Mouse (Mus musculus): ENCODE measurements around the gene Oxsr1.
"Not testable (repeated sequence)": the region's sequence is repeated elsewhere in the genome, so short reads cannot be mapped to it uniquely, and the experiment has no call there.

Gene Oxsr1

GRCm38 (mm10) chr9:119271496-119271895 is 50.7 kb downstream of the Oxsr1 start:
- peak; percentile 33 for DNase-seq (ENCODE audit: low read depth, low spot score)

DNA sequence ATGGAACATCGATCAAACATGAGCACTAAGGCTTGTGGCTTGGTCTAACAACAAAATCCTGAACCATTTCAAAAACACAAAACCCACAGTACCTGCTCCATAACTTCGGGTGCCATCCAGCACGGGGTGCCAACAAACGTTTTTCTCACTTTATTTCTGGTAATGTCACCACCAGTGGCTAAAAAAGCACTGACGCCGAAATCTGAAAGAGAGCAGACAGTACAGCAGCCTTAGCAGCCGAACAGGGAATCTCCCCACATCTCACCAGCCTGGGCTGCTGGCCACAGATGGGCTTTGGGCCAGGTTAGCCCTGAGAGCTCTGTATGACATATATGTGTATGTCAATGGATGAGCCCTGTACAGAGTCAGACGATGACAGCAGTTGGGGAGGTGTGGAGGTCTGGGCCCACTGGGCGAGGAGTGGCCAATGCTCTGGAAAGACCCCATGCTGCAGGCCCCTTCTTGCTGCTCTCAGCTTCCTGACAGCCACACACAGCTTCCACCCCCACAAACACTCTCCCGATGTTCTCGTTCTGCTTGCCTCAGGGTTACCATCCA is 53.6 kb downstream of the Oxsr1 start:
- no peak for DNase-seq (ENCODE audit: low read depth, low spot score)

- no peak for DNase-seq (ENCODE audit: low read depth, low spot score)
Measured at GRCm38 (mm10) chr9:119268120-119268519, 54.1 kb downstream of the Oxsr1 start.

DNA sequence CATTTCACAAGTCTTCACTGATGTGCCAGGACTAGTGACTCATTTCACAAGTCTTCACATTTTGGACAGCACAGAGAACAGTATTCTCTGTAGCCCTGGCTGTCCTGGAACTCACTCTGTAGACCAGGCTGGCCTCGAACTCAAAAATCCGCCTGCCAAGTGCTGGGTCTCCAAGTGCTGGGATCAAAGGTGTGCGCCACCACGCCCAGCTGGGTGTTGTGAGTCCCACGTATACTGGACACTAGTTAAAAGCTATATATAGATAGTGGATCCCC is 56.2 kb downstream of the Oxsr1 start:
- not testable (repeated sequence) for DNase-seq (ENCODE audit: low read depth, low spot score)

GRCm38 (mm10) chr9:119265373-119266120 is 56.7 kb downstream of the Oxsr1 start:
- DNase-seq (ENCODE audit: low read depth, low spot score), result not testable (repeated sequence)

GRCm38 (mm10) chr9:119263067-119263466 is 59.2 kb downstream of the Oxsr1 start:
- DNase-seq (ENCODE audit: low read depth, low spot score), result no peak

DNA sequence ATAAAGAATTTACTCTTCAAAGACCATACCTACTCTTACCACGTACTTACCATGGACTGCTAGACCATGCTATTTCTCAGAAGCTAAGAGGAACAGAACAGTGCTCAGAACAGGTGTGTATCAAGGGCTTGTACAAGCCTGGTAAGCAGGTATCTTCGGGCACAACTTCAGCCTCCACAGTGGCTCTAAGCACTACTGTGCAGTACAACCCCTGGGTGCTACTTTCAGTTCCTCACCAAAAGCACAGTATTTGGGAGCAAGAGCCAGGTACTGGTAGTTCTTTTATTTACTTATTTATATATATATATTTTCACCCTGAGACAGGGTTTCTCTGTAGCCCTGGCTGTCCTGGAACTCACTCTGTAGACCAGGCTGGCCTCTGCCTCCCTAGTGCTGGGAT is 61.4 kb downstream of the Oxsr1 start:
- no peak for DNase-seq (ENCODE audit: low read depth, low spot score)

DNA sequence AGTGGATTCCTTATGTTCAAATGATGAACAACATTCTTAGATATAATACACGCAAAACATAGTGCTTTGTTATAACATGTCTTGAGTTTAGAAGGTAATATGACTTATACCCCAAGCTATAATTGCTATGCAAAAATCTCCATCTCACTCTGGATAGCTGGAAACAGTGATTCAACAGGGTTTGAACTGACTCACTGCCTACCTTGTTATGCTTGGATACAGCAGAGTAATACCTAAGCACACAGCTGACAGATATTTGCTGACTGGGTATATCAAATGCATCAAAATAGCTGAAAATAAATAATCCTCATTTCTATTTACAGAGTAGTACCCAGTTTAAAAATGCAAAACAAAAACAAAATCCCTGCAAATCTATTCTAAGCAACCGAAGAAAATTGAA is 63.4 kb downstream of the Oxsr1 start:
- DNase-seq (ENCODE audit: low read depth, low spot score), result no peak

- no peak for DNase-seq (ENCODE audit: low read depth, low spot score)
Measured at GRCm38 (mm10) chr9:119258128-119258527, 64.1 kb downstream of the Oxsr1 start.

GRCm38 (mm10) chr9:119256161-119256560 is 66.1 kb downstream of the Oxsr1 start:
- DNase-seq (ENCODE audit: low read depth, low spot score), result no peak

DNA sequence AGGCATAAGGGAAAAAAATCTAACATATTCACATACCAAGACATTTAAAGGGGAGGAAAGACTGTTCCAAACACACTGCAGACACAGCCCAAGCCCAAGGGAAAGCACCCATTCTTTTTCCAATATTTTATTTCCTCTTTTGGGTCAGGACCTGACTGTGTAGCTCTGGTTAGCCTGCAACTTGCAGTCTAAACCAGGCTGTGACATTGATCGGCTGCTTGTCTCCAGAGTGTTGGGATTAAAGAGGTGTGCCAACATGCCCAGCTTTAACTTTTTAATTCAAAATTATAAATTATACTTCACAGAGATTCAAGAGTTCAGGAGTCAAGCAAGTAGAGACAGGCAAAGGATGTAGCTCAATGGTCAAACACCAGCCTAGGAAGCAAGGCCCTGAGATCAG is 67.1 kb downstream of the Oxsr1 start:
- no peak for DNase-seq (ENCODE audit: low read depth, low spot score)

DNA sequence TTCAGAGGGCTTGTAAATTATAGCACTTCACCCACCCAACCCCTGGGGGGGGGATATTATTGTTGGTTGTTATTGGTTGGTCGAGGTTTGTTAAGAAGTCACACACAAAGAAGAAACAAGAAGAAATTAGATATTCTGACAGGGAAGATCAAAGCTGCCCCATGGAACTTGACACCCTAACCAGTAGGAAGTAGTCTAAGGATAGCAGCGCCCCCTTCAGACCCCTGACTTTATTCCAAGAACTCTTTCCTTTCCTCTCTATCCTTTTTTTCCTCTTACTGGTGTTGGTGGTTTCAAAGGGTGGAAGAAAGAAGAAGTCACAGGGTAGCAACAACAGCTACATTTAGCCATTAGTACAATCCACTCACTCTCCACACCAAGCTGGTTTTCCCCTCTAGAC is 68.0 kb downstream of the Oxsr1 start:
- no peak for DNase-seq (ENCODE audit: low read depth, low spot score)

- DNase-seq (ENCODE audit: low read depth, low spot score), result no peak
Measured at GRCm38 (mm10) chr9:119247996-119248395, 74.2 kb downstream of the Oxsr1 start.

DNA sequence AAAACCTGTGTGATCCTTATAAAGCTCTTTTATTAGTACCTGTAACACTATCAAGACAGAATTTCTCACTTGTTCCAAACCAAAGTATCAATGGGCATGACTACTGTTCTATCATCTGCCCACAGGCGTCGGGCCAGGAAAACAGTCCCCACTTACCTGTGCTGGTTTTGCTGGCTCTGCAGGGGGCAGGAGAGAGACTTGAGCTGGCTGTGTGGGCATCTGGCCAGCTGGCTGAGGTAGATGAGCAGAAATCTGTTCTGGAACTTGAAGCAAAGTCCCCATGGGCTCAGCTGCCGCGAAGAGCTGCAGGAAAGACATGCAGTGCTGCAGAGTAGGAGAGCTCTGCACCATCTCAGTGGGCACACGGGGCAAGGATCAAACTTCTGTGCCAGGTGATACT is 75.4 kb downstream of the Oxsr1 start:
- no peak for DNase-seq (ENCODE audit: low read depth, low spot score)

DNA sequence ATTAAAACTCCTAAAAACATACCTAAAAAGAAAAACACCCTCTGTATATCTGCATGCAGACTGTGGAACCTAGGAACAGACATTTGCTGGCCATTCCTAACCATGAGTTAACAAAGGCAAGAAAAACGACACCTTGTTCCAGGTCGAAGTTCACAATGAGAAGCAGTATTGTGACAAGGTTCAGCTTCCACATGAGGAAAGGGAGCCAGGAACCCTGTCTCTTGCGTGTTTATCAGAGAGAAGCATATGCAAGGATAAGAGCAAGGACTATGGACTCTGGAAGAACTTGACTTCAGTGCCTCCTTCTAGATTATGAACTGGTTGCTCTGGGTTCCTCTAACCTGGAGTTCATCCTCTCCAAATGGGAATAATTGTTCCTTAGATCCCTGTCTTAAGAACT is 78.2 kb downstream of the Oxsr1 start:
- no peak for DNase-seq (ENCODE audit: low read depth, low spot score)

DNA sequence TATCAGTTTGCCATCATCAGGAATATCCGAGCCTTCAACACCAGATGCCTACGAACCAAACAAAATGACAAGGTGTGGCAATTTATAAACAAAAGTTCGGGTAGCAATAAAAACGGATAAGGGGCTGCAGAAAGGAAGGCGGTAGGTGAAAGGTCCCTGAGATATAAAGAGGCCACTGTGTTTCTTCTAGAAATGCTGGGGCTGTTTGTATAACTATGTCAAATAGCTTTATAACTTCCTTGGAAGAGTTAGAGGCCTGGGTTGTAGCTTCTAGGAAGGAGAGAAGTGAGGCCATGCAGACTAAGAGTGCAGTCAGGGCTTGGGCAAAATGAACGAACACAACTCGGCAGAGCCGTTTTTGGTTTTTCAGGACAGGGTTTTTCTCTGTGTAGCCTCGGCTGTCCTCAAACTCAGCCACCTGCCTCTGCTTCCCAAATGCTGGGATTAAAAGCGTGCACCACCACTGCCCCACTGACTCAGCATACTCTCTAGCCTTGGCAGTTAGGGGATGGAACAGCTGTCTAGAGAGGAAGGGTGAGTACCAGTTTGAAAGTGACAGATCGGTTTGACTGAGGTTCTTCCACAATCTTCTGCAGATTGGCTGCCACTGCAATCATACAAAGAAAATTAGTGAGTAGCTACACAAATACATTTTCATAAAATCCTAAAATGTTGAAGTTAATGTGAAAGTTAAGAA is 80.9 kb downstream of the Oxsr1 start:
- DNase-seq (ENCODE audit: low read depth, low spot score), result no peak

DNA sequence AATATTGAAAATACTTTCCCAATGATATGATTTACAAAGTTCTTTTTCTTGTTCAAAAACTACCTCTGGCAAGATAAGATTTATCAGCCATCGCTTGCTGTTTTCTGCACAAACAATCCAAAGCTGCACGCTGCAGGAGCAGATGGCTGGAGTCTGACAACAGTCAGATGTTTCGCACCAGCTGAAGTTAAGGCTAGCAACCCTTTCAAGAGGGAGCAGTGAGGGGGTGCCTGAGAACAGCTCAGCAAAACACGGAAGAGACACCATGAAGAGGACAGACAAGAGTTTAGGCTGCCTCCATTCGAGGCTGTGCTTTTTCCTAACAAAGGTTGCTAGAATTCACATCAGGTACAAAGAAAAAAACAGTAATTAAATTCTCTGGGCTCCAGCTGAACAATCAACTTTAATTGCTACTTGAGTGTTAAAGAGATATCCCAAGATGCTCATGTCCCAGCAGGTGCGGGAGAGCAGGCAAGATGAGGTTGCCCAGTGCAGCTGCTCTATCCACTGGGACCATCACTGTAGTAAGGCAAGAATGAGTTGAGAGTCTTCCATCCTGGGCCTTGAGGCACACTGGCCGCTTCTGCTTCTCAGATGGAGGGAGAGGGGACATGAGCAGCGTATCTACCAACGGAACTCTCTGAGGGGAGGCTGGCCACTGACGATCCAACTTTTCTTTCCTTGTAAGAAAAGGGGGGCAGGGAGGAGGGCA is 81.8 kb downstream of the Oxsr1 start:
- DNase-seq (ENCODE audit: low read depth, low spot score), result no peak

GRCm38 (mm10) chr9:119239274-119239673 is 83.0 kb downstream of the Oxsr1 start:
- no peak for DNase-seq (ENCODE audit: low read depth, low spot score)

DNA sequence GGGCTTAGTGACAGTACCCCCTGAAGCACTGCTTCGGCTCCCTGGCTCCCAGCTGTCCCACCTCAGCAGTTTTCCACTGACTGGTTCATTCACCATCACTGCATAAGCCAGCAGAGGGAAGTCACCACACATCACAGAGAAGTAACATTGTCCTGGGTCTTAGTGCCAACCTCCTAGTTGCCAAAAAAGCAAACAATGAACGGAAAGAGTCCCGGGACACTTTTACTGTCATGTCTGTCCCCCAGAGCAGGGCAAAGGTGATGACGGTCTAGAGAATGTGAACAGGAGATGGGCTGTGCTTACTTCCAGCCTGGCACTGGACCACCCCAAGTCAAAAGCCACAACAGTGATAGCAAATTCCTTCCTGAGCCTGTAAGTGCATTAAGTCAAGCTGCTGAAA is 83.4 kb downstream of the Oxsr1 start:
- no peak for DNase-seq (ENCODE audit: low read depth, low spot score)

DNA sequence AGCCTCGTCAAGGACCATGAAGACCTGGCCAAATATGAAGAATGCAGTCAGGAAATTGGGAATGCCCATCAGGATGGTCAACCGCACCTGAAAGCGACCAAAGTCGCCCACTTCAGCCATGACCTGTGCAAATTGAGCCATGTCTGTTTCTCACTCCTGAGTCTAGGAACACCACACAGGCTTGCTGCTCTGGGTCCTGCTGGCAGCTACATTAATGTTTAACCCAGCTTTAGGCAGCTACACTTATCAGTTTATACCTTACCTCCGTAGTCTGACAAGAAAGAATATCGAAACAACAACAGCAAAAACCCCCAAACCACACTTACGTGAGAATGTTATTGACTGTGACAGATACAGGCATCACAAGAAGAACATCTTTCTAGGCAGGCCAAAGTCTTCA is 90.7 kb downstream of the Oxsr1 start:
- DNase-seq (ENCODE audit: low read depth, low spot score), result no peak

GRCm38 (mm10) chr9:119230829-119231228 is 91.4 kb downstream of the Oxsr1 start:
- DNase-seq (ENCODE audit: low read depth, low spot score), result no peak

DNA sequence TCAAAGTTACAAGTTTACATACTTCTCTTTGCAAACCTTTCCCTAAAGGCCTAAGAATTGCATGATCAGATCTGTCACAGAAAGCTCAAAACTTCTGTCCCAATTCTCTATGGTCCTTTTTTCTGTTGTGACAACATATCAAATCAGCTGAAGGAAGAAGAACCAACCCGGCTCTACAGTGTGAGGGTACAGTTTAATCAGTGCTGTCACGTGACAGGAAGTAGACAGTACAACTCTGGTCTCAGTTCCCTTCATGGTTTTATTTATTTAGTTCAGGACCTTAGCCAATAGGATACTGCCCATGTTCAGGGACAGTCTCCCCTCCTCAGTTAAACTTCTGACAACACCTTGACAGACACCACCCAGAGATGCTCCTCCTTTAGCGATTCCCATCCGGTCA is 102.0 kb downstream of the Oxsr1 start:
- DNase-seq (ENCODE audit: low read depth, low spot score), result no peak

GRCm38 (mm10) chr9:119219667-119220066 is 102.6 kb downstream of the Oxsr1 start:
- DNase-seq (ENCODE audit: low read depth, low spot score), result no peak
